Mouse (Mus musculus): ENCODE data around the gene Zbtb39.
"Not testable (repeated sequence)": the region's sequence is repeated elsewhere in the genome, so short reads cannot be mapped to it uniquely, and the experiment has no call there.

The Zbtb39 gene

GRCm38 (mm10) chr10:127737552-127737951 lies 1.8 kb upstream of the Zbtb39 start:
- no peak for DNase-seq (ENCODE audit: low spot score)

- DNase-seq (ENCODE audit: low spot score) = no peak
Measured at GRCm38 (mm10) chr10:127738151-127738882, 1.0 kb upstream of the Zbtb39 start.

GRCm38 (mm10) chr10:127739661-127740161 lies 373 bp downstream of the Zbtb39 start:
- no peak for DNase-seq (ENCODE audit: low spot score)

- no peak for DNase-seq (ENCODE audit: low spot score)
Measured at GRCm38 (mm10) chr10:127744661-127745060, 5.3 kb downstream of the Zbtb39 start.

- no peak for DNase-seq (ENCODE audit: low spot score)
Measured at GRCm38 (mm10) chr10:127745886-127746285, 6.5 kb downstream of the Zbtb39 start.

GRCm38 (mm10) chr10:127747254-127747653 lies 7.9 kb downstream of the Zbtb39 start:
- no peak for DNase-seq (ENCODE audit: low spot score)

GRCm38 (mm10) chr10:127748847-127749612 lies 9.7 kb downstream of the Zbtb39 start:
- DNase-seq (ENCODE audit: low spot score) = no peak

- DNase-seq (ENCODE audit: low spot score) = no peak
Measured at GRCm38 (mm10) chr10:127750136-127750777, 10.9 kb downstream of the Zbtb39 start.

- no peak for DNase-seq (ENCODE audit: low spot score)
Measured at GRCm38 (mm10) chr10:127751548-127751947, 12.2 kb downstream of the Zbtb39 start, which contains the start of gene Gpr182. Gene Gpr182, minus strand, starts transcription at chr10:127751732.

GRCm38 (mm10) chr10:127754566-127755166 lies 15.3 kb downstream of the Zbtb39 start:
- no peak for DNase-seq (ENCODE audit: low spot score)

- DNase-seq (ENCODE audit: low spot score) = no peak
Measured at GRCm38 (mm10) chr10:127755246-127755645, 15.9 kb downstream of the Zbtb39 start.

- DNase-seq (ENCODE audit: low spot score) = no peak
Measured at GRCm38 (mm10) chr10:127755770-127756468, 16.6 kb downstream of the Zbtb39 start.

GRCm38 (mm10) chr10:127759181-127760110 lies 20.1 kb downstream of the Zbtb39 start, which contains the start of the genes Rdh1 and Rdh16f1:
Gene Rdh1, plus strand, starts transcription at chr10:127759721.
Gene Rdh16f1, plus strand, starts transcription at chr10:127759787.
- DNase-seq (ENCODE audit: low spot score) = no peak

GRCm38 (mm10) chr10:127762926-127763325 lies 23.6 kb downstream of the Zbtb39 start:
- not testable (repeated sequence) for DNase-seq (ENCODE audit: low spot score)

- no peak for DNase-seq (ENCODE audit: low spot score)
Measured at GRCm38 (mm10) chr10:127763914-127764680, 24.8 kb downstream of the Zbtb39 start.

- DNase-seq (ENCODE audit: low spot score) = no peak
Measured at GRCm38 (mm10) chr10:127766564-127766963, 27.2 kb downstream of the Zbtb39 start.

- DNase-seq (ENCODE audit: low spot score) = no peak
Measured at GRCm38 (mm10) chr10:127776011-127776410, 36.7 kb downstream of the Zbtb39 start, which contains the start of gene Rdh9. Gene Rdh9, plus strand, starts transcription at chr10:127776386.

GRCm38 (mm10) chr10:127782321-127782720 lies 43.0 kb downstream of the Zbtb39 start:
- DNase-seq (ENCODE audit: low spot score) = not testable (repeated sequence)

GRCm38 (mm10) chr10:127785411-127785810 lies 46.1 kb downstream of the Zbtb39 start:
- not testable (repeated sequence) for DNase-seq (ENCODE audit: low spot score)

All from ovary, postnatal 14 days (tissue).